Mouse (Mus musculus) midbrain, postnatal 0 days (tissue): ENCODE measurements around the gene Map4k4. TPM values are rescaled to one million over a fixed set of nuclear protein-coding genes. Genes with fewer than 3 reads are reported as not detected.

Source experiments
- ATAC-seq: fragments of 200-750 bp; cut with Nextera tagmentation; 2 replicates; pipeline ENCODE4 v1.8.0; 2017; ENCODE audit warnings: moderate number of reproducible peaks, mild to moderate bottlenecking, moderate TSS enrichment, moderate library complexity; ENCODE audit not compliant: low FRiP score
- DNase-seq: peaks from one replicate; pipeline ENCODE4 v3.0.0-alpha.2; 2015; ENCODE audit warnings: low spot score
- H3K27ac ChIP-seq: fragments of 300-500 bp; sonication (generic); 2 replicates; pipeline ENCODE4 v1.5.1; 2014; ENCODE audit warnings: low read depth, mild to moderate bottlenecking, low read length, mixed read lengths
- H3K27me3 ChIP-seq: fragments of 300-500 bp; sonication (generic); 2 replicates; pipeline ENCODE4 v1.6.1; 2014; ENCODE audit warnings: low read length, control low read depth, mixed read lengths; ENCODE audit not compliant: insufficient read depth
- H3K36me3 ChIP-seq: fragments of 300-500 bp; sonication (generic); 2 replicates; pipeline ENCODE4 v1.6.1; 2014; ENCODE audit warnings: low read length, control low read depth, mixed read lengths; ENCODE audit not compliant: insufficient read depth
- H3K4me1 ChIP-seq: fragments of 300-500 bp; sonication (generic); 2 replicates; pipeline ENCODE4 v1.6.1; 2014; ENCODE audit warnings: mild to moderate bottlenecking, control low read depth, antibody characterized with exemption, low read length, mixed read lengths; ENCODE audit not compliant: insufficient read depth
- H3K4me2 ChIP-seq: fragments of 300-500 bp; sonication (generic); 2 replicates; pipeline ENCODE4 v1.6.1; 2014; ENCODE audit warnings: low read depth, mild to moderate bottlenecking, low read length, mixed read lengths; ENCODE audit not compliant: poor library complexity, severe bottlenecking
- H3K4me3 ChIP-seq: fragments of 300-500 bp; sonication (generic); 2 replicates; pipeline ENCODE4 v1.5.1; 2014; ENCODE audit warnings: low read depth, mild to moderate bottlenecking, low read length, moderate library complexity
- H3K9ac ChIP-seq: fragments of 300-500 bp; sonication (generic); replicated peaks from 2 replicates; pipeline ENCODE4 v1.6.1; 2014; ENCODE audit warnings: mild to moderate bottlenecking, low read length, moderate library complexity, mixed read lengths; ENCODE audit not compliant: poor library complexity, severe bottlenecking
- H3K9me3 ChIP-seq: fragments of 300-500 bp; sonication (generic); 2 replicates; pipeline ENCODE4 v1.6.1; 2016; ENCODE audit warnings: low read length, control low read depth
- CTCF ChIP-seq: IDR thresholded peaks from 2 replicates; pipeline ENCODE4 v1.5.1; 2016; ENCODE audit warnings: antibody characterized with exemption, mild to moderate bottlenecking
- WGBS: fragments of 180-500 bp; shearing (Covaris S2); extraction: QIAGEN DNeasy Blood & Tissue Kit; methylation state at CpG from one replicate; pipeline ENCODE4 v1.1.7; 2014; 5-methylcytosine and 5-hydroxymethylcytosine counted together
- polyA plus RNA-seq: library from polyadenylated mRNA; unstranded; fragments of >200 nt; fragmentation: Nextera tagmentation; extraction: Ambion mirVana; gene quantifications from 2 replicates; pipeline ENCODE4 v1.2.1, GENCODE M21; 2015
- total RNA-seq: library from RNA; depleted of rRNA; stranded (reverse); fragments of >200 nt; gene quantifications from 2 replicates; pipeline ENCODE4 v1.2.3, GENCODE M21; 2014

Gene Map4k4
- total and polyA plus RNA-seq, 2 experiments from 2014 or later: 30.6 to 185 TPM

- H3K27ac ChIP-seq: no peak overlapping the region
- no peak overlapping the region for H3K9ac ChIP-seq
- no peak overlapping the region for H3K4me2 ChIP-seq
- no peaks in the 10 kb centered on the region for H3K9me3 ChIP-seq
- no peak for DNase-seq
- no peak for TF ChIP-seq CTCF
- 79% methylated on average over 4 of the region's 4 CpGs for WGBS
- 0 out of 2 replicates have a peak, but pooled peaks cover 2% of the 10 kb centered on the region for H3K4me1 ChIP-seq
- no peaks in the 10 kb centered on the region for H3K27me3 ChIP-seq
- no peak overlapping the region for H3K4me3 ChIP-seq
- no peaks in the 10 kb centered on the region for H3K36me3 ChIP-seq
- ATAC-seq: no peak
These were observed 15.4 kb downstream of the Map4k4 start for GRCm38 (mm10) chr1:39916144-39916543.

- Histone ChIP-seq H3K4me3 (no peak overlapping the region), H3K4me1 (peaks cover 2% of the 10 kb centered on the region; the same call in 1 of the 2 replicates), H3K4me2 (no peak overlapping the region), H3K27ac (no peak overlapping the region), H3K9ac (no peak overlapping the region), H3K9me3 (no peaks in the 10 kb centered on the region), H3K36me3 (no peaks in the 10 kb centered on the region), H3K27me3 (no peaks in the 10 kb centered on the region)
- 85% methylated on average over 13 of the region's 13 CpGs for WGBS
- no peak for TF ChIP-seq CTCF
- ATAC-seq (no peak), DNase-seq (no peak)
These were observed 17.3 kb downstream of the Map4k4 start for GRCm38 (mm10) chr1:39917855-39918516.

GRCm38 (mm10) chr1:39918517-39919115 is 17.9 kb downstream of the Map4k4 start:
- no peak for TF ChIP-seq CTCF
- Histone ChIP-seq H3K9ac (no peak overlapping the region), H3K4me1 (peaks cover 2% of the 10 kb centered on the region; the same call in 1 of the 2 replicates), H3K27ac (no peak overlapping the region), H3K36me3 (no peaks in the 10 kb centered on the region), H3K4me2 (no peak overlapping the region), H3K27me3 (no peaks in the 10 kb centered on the region), H3K4me3 (no peak overlapping the region), H3K9me3 (no peaks in the 10 kb centered on the region)
- ATAC-seq (no peak), DNase-seq (no peak)
- 75% methylated on average over 7 of the region's 7 CpGs for WGBS

- no peak overlapping the region for H3K4me2 ChIP-seq
- H3K36me3 ChIP-seq: peaks cover 3% of the 10 kb centered on the region; the same call in 1 of the 2 replicates
- H3K27me3 ChIP-seq: no peaks in the 10 kb centered on the region
- no peak overlapping the region for H3K27ac ChIP-seq
- TF ChIP-seq CTCF: no peak
- H3K4me1 ChIP-seq: peaks cover 4% of the 10 kb centered on the region; the same call in 1 of the 2 replicates
- no peak overlapping the region for H3K9ac ChIP-seq
- DNase-seq (no peak), ATAC-seq (no peak)
- H3K4me3 ChIP-seq: no peak overlapping the region
- 73% methylated on average over 2 of the region's 2 CpGs for WGBS
- no peaks in the 10 kb centered on the region for H3K9me3 ChIP-seq
These were observed 19.9 kb downstream of the Map4k4 start for GRCm38 (mm10) chr1:39920616-39921015.

GRCm38 (mm10) chr1:39921996-39922395 is 21.3 kb downstream of the Map4k4 start:
- TF ChIP-seq CTCF: no peak

GRCm38 (mm10) chr1:39922714-39923113 is 22.0 kb downstream of the Map4k4 start:
- DNase-seq (no peak), ATAC-seq (peak; percentile 43; the same call in 1 of the 2 replicates)
- no peak overlapping the region for H3K4me3 ChIP-seq
- H3K9me3 ChIP-seq: no peaks in the 10 kb centered on the region
- H3K36me3 ChIP-seq: peaks cover 5% of the 10 kb centered on the region; the same call in 1 of the 2 replicates
- H3K9ac ChIP-seq: no peak overlapping the region
- no peak overlapping the region for H3K4me2 ChIP-seq
- no peak for TF ChIP-seq CTCF
- peaks cover 2% of the 10 kb centered on the region; the same call in 1 of the 2 replicates for H3K4me1 ChIP-seq
- 45% methylated on average over 8 of the region's 8 CpGs for WGBS
- peak overlapping the region; percentile 51; the same call in 1 of the 2 replicates for H3K27ac ChIP-seq
- H3K27me3 ChIP-seq: no peaks in the 10 kb centered on the region

More at GRCm38 (mm10) chr1:39921996-39922395, 21.3 kb downstream of the Map4k4 start:
- ATAC-seq (no peak), DNase-seq (no peak)
- Histone ChIP-seq H3K27ac (no peak overlapping the region), H3K4me2 (no peak overlapping the region), H3K4me1 (peaks cover 4% of the 10 kb centered on the region; the same call in 1 of the 2 replicates), H3K9ac (no peak overlapping the region), H3K27me3 (no peaks in the 10 kb centered on the region), H3K9me3 (no peaks in the 10 kb centered on the region), H3K36me3 (peaks cover 5% of the 10 kb centered on the region; the same call in 1 of the 2 replicates), H3K4me3 (no peak overlapping the region)
- WGBS: 72% methylated on average over 3 of the region's 3 CpGs
